ENCODE assay signal across 8 mouse cellular contexts in genomic region chr2:6728840-6729252, GRCm38 (mm10).
DNase-seq lines count a peak whose midpoint lies in the region; ATAC-seq and TF ChIP-seq lines count a peak whose summit lies in the region.
"Had no signal": no experiment of that assay in that cellular context is flagged by ENCODE, and none has a peak within 500 bp of the region (broad histone marks: within the 10 kb centered on the region; RNA-seq: fewer than 3 reads in every experiment).

No protein-coding gene starts in this region.

- H3K4me3 ChIP-seq in lung, embryonic 14.5 days (ENCODE audit: low read depth, low read length), result no peak overlapping the region
- H3K4me3 ChIP-seq in midbrain, postnatal 0 days (ENCODE audit: low read depth, low read length), result no peak overlapping the region
- H3K4me3 ChIP-seq in lung, adult 2 months (replicated peaks; ENCODE audit: extremely low read depth, low read depth, low read length), result no peak overlapping the region

- no peak for DNase-seq in lung, embryonic 14.5 days
- no peak for DNase-seq in lung, postnatal 25 days (ENCODE audit: low spot score)
- DNase-seq in gastrocnemius, postnatal 25 days, result peak; percentile 76
- no peak for DNase-seq in midbrain, postnatal 0 days (ENCODE audit: low spot score)
- no peak for DNase-seq in thymus, adult 18-20 months
- DNase-seq in lung, adult 2 months, result no peak
- DNase-seq: thymus, postnatal 4 days had no signal

- H3K27me3 ChIP-seq in lung, embryonic 14.5 days (ENCODE audit: insufficient read depth, low read length), result no peaks in the 10 kb centered on the region
- no peaks in the 10 kb centered on the region for H3K27me3 ChIP-seq in midbrain, postnatal 0 days (ENCODE audit: insufficient read depth, low read length)

- no peak overlapping the region for H3K4me2 ChIP-seq in lung, embryonic 14.5 days
- no peak overlapping the region for H3K4me2 ChIP-seq in midbrain, postnatal 0 days (ENCODE audit: low read depth, low read length, poor library complexity, severe bottlenecking)

- no peak overlapping the region for H3K9ac ChIP-seq in lung, embryonic 14.5 days
- H3K9ac ChIP-seq in midbrain, postnatal 0 days (replicated peaks; ENCODE audit: low read length, poor library complexity, severe bottlenecking), result no peak overlapping the region

- no peak for TF ChIP-seq POLR2A in lung, adult 2 months (IDR thresholded peaks at IDR 0.05; ENCODE audit: borderline replicate concordance, extremely low read depth, low read depth, low read length)

- no peaks in the 10 kb centered on the region for H3K4me1 ChIP-seq in lung, embryonic 14.5 days (ENCODE audit: insufficient read depth)
- H3K4me1 ChIP-seq in midbrain, postnatal 0 days (ENCODE audit: insufficient read depth, low read length), result no peaks in the 10 kb centered on the region
- no peaks in the 10 kb centered on the region for H3K4me1 ChIP-seq in lung, adult 2 months (ENCODE audit: control insufficient read depth, insufficient read depth, low read length)

- WGBS in lung, embryonic 14.5 days, result 75% methylated on average over 2 of the region's 2 CpGs
- 83% methylated on average over 2 of the region's 2 CpGs for WGBS in midbrain, postnatal 0 days
- 86% methylated on average over 2 of the region's 2 CpGs for WGBS in lung, adult 2 months

- ATAC-seq in lung, embryonic 14.5 days (ENCODE audit: insufficient read depth), result peak; percentile 60; the same call in 1 of the 2 replicates
- 0 out of 2 replicates have a peak, but pooled peaks have one; percentile 25 for ATAC-seq in erythroblast, adult 5-6 weeks (replicated peaks; ENCODE audit: low FRiP score, poor library complexity, severe bottlenecking)
- peak; percentile 47; the same call in 1 of the 2 replicates for ATAC-seq in midbrain, postnatal 0 days (ENCODE audit: low FRiP score)

- no peak overlapping the region for H3K27ac ChIP-seq in lung, embryonic 14.5 days (ENCODE audit: low read depth)
- H3K27ac ChIP-seq in midbrain, postnatal 0 days (ENCODE audit: low read depth, low read length), result no peak overlapping the region

- H3K9me3 ChIP-seq in lung, embryonic 14.5 days (ENCODE audit: low read depth, low read length), result no peaks in the 10 kb centered on the region
- no peaks in the 10 kb centered on the region for H3K9me3 ChIP-seq in midbrain, postnatal 0 days (ENCODE audit: low read length)

- no peak for TF ChIP-seq CTCF in lung, embryonic 14.5 days (IDR thresholded peaks at IDR 0.05; ENCODE audit: low read depth)
- no peak for TF ChIP-seq CTCF in midbrain, postnatal 0 days (IDR thresholded peaks at IDR 0.05)
- TF ChIP-seq CTCF in lung, adult 2 months (IDR thresholded peaks at IDR 0.05; ENCODE audit: insufficient read depth, low read length), result no peak

- H3K36me3 ChIP-seq in lung, embryonic 14.5 days (ENCODE audit: insufficient read depth), result no peaks in the 10 kb centered on the region
- no peaks in the 10 kb centered on the region for H3K36me3 ChIP-seq in midbrain, postnatal 0 days (ENCODE audit: insufficient read depth, low read length)
